Mouse (Mus musculus): ENCODE results near the gene Olfr1505. TPM values are rescaled to one million over a fixed set of nuclear protein-coding genes. Genes with fewer than 3 reads are reported as not detected.

Gene Olfr1505
- not detected for total RNA-seq (2021)
- long read RNA-seq, experiment 1: 0 reads
- long read RNA-seq, experiment 2: 0 reads

DNA sequence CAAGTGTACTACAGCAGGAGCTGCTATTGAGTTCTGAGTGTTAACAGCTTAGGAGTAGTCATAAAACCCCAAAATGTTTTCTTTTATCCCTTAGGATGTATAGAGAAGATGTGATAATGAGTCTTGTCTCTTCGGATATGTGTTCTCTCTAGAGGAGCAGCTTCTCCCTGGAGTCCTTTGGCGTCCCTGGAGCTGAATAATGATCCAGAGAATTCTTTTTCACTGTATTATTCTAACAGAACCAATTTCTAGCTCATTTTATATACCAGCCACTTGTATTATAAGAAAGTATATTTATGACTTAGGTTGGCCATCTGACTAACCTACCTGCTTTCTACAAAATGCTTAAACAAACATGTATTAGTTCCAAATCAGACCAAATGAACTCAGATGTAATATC is at the start of gene Olfr1505:
Olfr1505 (plus strand) TSS at position 301 of the 400 bp plus-strand sequence.
- no peak for DNase-seq (ENCODE audit: low spot score in 2 of 2)

DNA sequence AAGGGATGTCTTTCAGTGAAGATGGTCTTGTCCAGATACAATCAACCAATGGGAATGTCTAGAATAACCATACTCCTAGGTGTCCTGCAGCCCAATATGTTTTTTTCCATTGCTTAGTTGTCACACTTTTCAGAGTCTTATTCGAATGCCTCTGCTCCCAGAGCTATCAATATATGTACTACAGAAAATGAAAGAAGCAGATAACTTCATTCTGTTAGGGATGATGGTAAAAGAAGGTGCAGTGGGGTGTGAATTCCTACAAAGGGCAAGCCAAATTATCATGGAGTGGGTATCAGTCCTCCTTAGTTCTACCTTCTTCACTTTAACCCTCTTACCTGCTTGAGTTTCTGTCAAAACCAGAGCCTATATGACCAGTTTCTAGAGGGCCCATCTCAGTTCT is 15.5 kb upstream of the Olfr1505 start, which contains the start of gene Olfr1504:
Olfr1504 (minus strand) TSS at position 101 of the 400 bp plus-strand sequence.
- DNase-seq (ENCODE audit: low spot score in 2 of 2): no peak

Other genes starting within 250 kb of the Olfr1505 start
- gene Olfr1491, start 216.3 kb upstream of the Olfr1505 start, total RNA-seq (2021): not detected
- gene Olfr1493-ps1, start 190.3 kb upstream of the Olfr1505 start, total RNA-seq (2021): not detected
- gene Olfr1494, start 173.8 kb upstream of the Olfr1505 start, total RNA-seq (2021): not detected
- gene Olfr1495, start 148.9 kb upstream of the Olfr1505 start, total RNA-seq (2021): not detected
- not detected for gene Olfr1496, start 135.7 kb upstream of the Olfr1505 start, total RNA-seq (2021)
- not detected for gene Olfr1497, start 115.3 kb upstream of the Olfr1505 start, total RNA-seq (2021)
- gene Olfr1499, start 94.1 kb upstream of the Olfr1505 start, total RNA-seq (2021): not detected
- not detected for gene Olfr1500, start 83.0 kb upstream of the Olfr1505 start, total RNA-seq (2021)
- not detected for gene Olfr1501, start 62.8 kb upstream of the Olfr1505 start, total RNA-seq (2021)
- gene Olfr1502, start 51.7 kb upstream of the Olfr1505 start, total RNA-seq (2021): not detected
- gene Olfr1504, start 15.6 kb upstream of the Olfr1505 start, total RNA-seq (2021): not detected

Data from gastrocnemius, postnatal 4 days (tissue).